Mouse (Mus musculus): Measurements from ENCODE around the gene Hs6st2. TPM values are rescaled to one million over a fixed set of nuclear protein-coding genes. Genes with fewer than 3 reads are reported as not detected.
A peak's percentile ranks its signal among the peaks of the same experiment; 100 is the strongest.

Hs6st2 gene
- polyA plus RNA-seq, 1 experiment = 0.38 TPM

DNA sequence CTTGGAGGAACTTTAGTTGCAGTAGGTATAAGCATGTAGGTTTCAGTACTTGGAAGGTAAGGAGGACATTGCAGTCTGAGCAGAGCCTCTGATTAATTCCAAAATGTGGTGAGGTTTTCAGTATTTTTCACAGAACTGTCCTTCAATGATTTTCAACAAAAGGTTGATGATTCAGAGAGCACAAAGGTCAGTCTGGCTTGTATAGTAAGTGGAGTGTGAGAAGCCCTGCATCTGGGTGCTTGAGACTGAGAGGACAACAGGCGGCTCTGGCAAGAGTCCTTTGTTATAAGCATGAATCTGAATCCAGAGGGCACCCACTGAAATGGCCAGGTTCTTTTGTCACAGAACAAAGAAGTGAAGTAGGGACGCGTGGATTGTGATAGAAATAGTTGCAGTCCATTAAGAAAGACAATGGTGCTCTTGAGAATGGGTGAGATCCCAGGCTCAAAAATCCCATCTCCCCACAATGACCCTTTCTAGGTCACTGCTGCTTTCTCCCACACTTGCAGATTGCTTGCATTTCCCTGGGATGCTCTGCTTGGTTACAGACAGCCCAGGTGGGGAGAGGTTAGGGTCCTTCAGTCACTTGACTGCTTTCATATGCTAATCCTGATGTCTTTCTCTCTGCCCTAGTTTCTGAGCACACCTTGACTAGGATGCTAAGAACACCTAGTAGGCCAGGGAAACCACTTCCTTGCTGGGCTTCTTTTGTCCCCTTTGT, 2.8 kb upstream of the Hs6st2 start:
- peaks cover 3% of the 10 kb centered on the region; the same call in 1 of the 2 replicates for H3K4me1 ChIP-seq (ENCODE audit: control insufficient read depth, insufficient read depth, insufficient read length, low read length)
- H3K36me3 ChIP-seq (ENCODE audit: control insufficient read depth, insufficient read depth, low read length) = no peaks in the 10 kb centered on the region
- H3K27me3 ChIP-seq (ENCODE audit: control insufficient read depth, insufficient read depth, low read length) = peaks cover 14% of the 10 kb centered on the region
- no peak overlapping the region for H3K4me3 ChIP-seq (ENCODE audit: low read depth, low read length)
- no peak for TF ChIP-seq CTCF (IDR thresholded peaks at IDR 0.05; ENCODE audit: extremely low read depth, insufficient read length, insufficient replicate concordance, low read depth, low read length)
- TF ChIP-seq POLR2A (IDR thresholded peaks at IDR 0.05; ENCODE audit: low read depth, low read length) = no peak
- H3K27ac ChIP-seq (ENCODE audit: insufficient read depth, low read depth, low read length) = no peak overlapping the region
- WGBS = 61% methylated on average over 3 of the region's 3 CpGs

GRCm38 (mm10) chrX:51681170-51681667, 437 bp downstream of the Hs6st2 start:
- no peak for TF ChIP-seq CTCF (IDR thresholded peaks at IDR 0.05; ENCODE audit: extremely low read depth, insufficient read length, insufficient replicate concordance, low read depth, low read length)
- TF ChIP-seq POLR2A (IDR thresholded peaks at IDR 0.05; ENCODE audit: low read depth, low read length) = no peak
- peaks cover 3% of the 10 kb centered on the region; the same call in 1 of the 2 replicates for H3K4me1 ChIP-seq (ENCODE audit: control insufficient read depth, insufficient read depth, insufficient read length, low read length)
- no peaks in the 10 kb centered on the region for H3K36me3 ChIP-seq (ENCODE audit: control insufficient read depth, insufficient read depth, low read length)
- peak overlapping the region; percentile 40 for H3K4me3 ChIP-seq (ENCODE audit: low read depth, low read length)
- 15% methylated on average over 43 of the region's 43 CpGs for WGBS
- H3K27me3 ChIP-seq (ENCODE audit: control insufficient read depth, insufficient read depth, low read length) = peaks cover 16% of the 10 kb centered on the region
- H3K27ac ChIP-seq (ENCODE audit: insufficient read depth, low read depth, low read length) = no peak overlapping the region

DNA sequence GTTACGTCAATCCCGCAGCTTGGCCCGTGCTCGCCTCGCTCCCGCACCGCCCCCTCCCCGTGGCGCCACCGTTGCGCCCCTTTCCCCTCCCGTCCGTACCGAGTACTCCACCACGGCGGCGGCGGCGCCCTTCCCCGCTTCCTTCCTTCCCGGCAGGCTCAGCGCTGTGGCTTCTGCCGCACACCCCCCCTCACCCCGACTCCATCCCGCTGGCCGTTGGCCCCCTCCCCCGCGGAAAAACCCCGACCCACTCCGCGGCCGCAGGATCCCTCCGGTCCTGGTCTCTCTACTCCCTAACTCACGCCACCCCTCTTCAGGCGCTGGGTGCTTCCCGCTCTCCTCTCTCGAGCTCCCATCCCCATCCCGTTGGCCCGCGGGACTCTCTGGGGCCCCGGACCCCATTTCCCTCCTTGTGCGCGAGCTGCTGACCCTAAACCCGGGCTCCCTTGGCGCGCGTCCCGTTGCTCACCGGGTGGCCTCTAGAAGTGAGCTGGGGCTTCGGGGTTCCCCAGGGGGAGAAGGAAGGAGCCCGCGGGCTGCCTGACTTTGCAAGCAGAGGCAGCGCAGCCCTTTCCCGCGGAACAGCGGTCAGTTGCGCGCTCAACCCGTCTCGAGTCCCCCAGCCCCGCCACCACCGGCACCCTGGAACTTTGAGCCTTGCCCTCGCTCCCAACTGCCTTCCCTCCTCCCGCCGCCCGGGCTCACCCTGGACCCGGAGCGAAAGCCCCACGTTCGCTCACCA, 1.1 kb downstream of the Hs6st2 start:
- WGBS = 26% methylated on average over 69 of the region's 70 CpGs
- Histone ChIP-seq H3K27ac (ENCODE audit: insufficient read depth, low read depth, low read length) (no peak overlapping the region), H3K4me3 (ENCODE audit: low read depth, low read length) (peak overlapping the region; percentile 40), H3K27me3 (ENCODE audit: control insufficient read depth, insufficient read depth, low read length) (peaks cover 16% of the 10 kb centered on the region), H3K36me3 (ENCODE audit: control insufficient read depth, insufficient read depth, low read length) (no peaks in the 10 kb centered on the region), H3K4me1 (ENCODE audit: control insufficient read depth, insufficient read depth, insufficient read length, low read length) (peaks cover 3% of the 10 kb centered on the region; the same call in 1 of the 2 replicates)
- no peak for TF ChIP-seq CTCF (IDR thresholded peaks at IDR 0.05; ENCODE audit: extremely low read depth, insufficient read length, insufficient replicate concordance, low read depth, low read length)
- no peak for TF ChIP-seq POLR2A (IDR thresholded peaks at IDR 0.05; ENCODE audit: low read depth, low read length)

DNA sequence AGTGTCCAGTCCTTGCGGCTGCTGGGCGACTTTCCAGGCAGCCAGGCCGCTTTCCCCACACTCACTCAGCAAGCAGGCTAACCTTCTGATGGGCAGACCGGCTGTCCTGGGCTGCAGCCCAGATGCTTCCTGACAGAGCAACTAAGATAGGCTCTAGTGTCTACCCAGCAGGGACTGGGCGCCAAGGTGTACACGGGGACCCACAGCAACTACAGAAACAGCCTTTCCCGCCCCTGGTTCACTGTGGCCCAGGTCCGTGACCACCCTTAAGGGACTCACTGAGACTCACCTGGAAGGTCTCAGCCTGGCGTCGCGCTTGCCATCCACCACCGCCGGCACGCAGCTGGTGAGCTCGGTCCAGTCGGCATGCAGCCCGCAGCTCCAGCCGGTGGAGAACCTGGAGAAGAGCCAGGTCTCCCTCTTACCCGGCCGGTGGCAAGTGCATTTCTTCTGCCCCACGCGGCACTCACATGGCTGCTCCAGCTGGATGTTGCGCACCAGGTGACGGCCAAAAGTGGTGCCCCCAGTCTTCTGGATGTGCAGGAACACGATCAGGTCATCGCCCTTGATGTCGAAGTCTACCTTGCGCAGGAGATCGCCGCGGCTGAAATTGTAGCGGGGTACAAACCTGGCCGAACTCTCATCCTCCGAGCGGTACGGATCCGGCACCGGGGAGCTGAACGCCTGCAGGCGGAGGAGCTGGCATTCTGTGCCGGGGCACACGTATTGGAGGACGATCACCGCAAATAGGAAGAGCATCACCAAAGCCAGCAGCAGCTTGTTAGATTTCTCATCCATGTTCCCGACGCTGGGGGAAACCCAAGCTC, 1.8 kb downstream of the Hs6st2 start:
- WGBS = 24% methylated on average over 46 of the region's 46 CpGs
- H3K4me3 ChIP-seq (ENCODE audit: low read depth, low read length) = peak overlapping the region; percentile 40

DNA sequence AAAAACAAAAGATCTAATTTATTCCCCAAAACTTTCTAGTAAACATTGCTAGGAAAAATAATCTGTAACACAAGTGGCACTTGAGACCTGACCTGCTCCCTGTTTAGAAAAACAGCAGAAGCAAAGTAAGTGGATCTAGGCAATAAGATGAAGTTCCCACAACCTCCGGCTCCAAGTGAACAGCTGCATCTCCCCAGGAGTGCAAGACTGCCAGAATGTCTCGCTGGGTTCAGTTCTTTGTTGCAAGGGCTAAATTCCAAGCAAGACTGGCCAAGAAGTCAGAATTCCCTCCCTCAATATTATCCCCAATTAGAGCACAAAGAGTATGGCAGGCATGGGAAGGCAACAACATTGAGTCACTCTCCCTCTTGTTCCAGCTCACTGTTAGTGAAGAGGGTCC, 23.4 kb downstream of the Hs6st2 start:
- 58% methylated on average over 2 of the region's 2 CpGs for WGBS
- no peak for TF ChIP-seq POLR2A (IDR thresholded peaks at IDR 0.05; ENCODE audit: low read depth, low read length)
- TF ChIP-seq CTCF (IDR thresholded peaks at IDR 0.05; ENCODE audit: extremely low read depth, insufficient read length, insufficient replicate concordance, low read depth, low read length) = no peak
- H3K36me3 ChIP-seq (ENCODE audit: control insufficient read depth, insufficient read depth, low read length) = no peaks in the 10 kb centered on the region

More for the DNA sequence above, 1.8 kb downstream of the Hs6st2 start:
- Histone ChIP-seq H3K4me1 (ENCODE audit: control insufficient read depth, insufficient read depth, insufficient read length, low read length) (peaks cover 3% of the 10 kb centered on the region; the same call in 1 of the 2 replicates), H3K27me3 (ENCODE audit: control insufficient read depth, insufficient read depth, low read length) (peaks cover 16% of the 10 kb centered on the region), H3K36me3 (ENCODE audit: control insufficient read depth, insufficient read depth, low read length) (no peaks in the 10 kb centered on the region), H3K27ac (ENCODE audit: insufficient read depth, low read depth, low read length) (no peak overlapping the region)
- TF ChIP-seq CTCF (IDR thresholded peaks at IDR 0.05; ENCODE audit: extremely low read depth, insufficient read length, insufficient replicate concordance, low read depth, low read length) = no peak
- TF ChIP-seq POLR2A (IDR thresholded peaks at IDR 0.05; ENCODE audit: low read depth, low read length) = no peak

GRCm38 (mm10) chrX:51642661-51643257, 38.9 kb downstream of the Hs6st2 start:
- Histone ChIP-seq H3K4me1 (ENCODE audit: control insufficient read depth, insufficient read depth, insufficient read length, low read length) (no peaks in the 10 kb centered on the region), H3K27ac (ENCODE audit: insufficient read depth, low read depth, low read length) (no peak overlapping the region), H3K36me3 (ENCODE audit: control insufficient read depth, insufficient read depth, low read length) (no peaks in the 10 kb centered on the region), H3K27me3 (ENCODE audit: control insufficient read depth, insufficient read depth, low read length) (no peaks in the 10 kb centered on the region), H3K4me3 (ENCODE audit: low read depth, low read length) (no peak overlapping the region)
- 66% methylated on average over 3 of the region's 3 CpGs for WGBS
- TF ChIP-seq POLR2A (IDR thresholded peaks at IDR 0.05; ENCODE audit: low read depth, low read length) (no peak), CTCF (IDR thresholded peaks at IDR 0.05; ENCODE audit: extremely low read depth, insufficient read length, insufficient replicate concordance, low read depth, low read length) (no peak)

More for the DNA sequence above, 23.4 kb downstream of the Hs6st2 start:
- H3K4me3 ChIP-seq (ENCODE audit: low read depth, low read length) = no peak overlapping the region
- no peaks in the 10 kb centered on the region for H3K4me1 ChIP-seq (ENCODE audit: control insufficient read depth, insufficient read depth, insufficient read length, low read length)
- H3K27me3 ChIP-seq (ENCODE audit: control insufficient read depth, insufficient read depth, low read length) = no peaks in the 10 kb centered on the region
- no peak overlapping the region for H3K27ac ChIP-seq (ENCODE audit: insufficient read depth, low read depth, low read length)
